Mouse (Mus musculus) stomach, embryonic 14.5 days (tissue): ENCODE measurements around the gene 1700020A23Rik. TPM values are rescaled to one million over a fixed set of nuclear protein-coding genes. Genes with fewer than 3 reads are reported as not detected.
A peak's percentile ranks its signal among the peaks of the same experiment; 100 is the strongest.

Experiments
- ATAC-seq: fragments of 200-750 bp; cut with Nextera tagmentation; 2 replicates; pipeline ENCODE4 v1.8.0; 2017; ENCODE audit warnings: low read depth, moderate TSS enrichment; ENCODE audit not compliant: insufficient number of reproducible peaks, insufficient read depth, low FRiP score
- H3K27ac ChIP-seq: fragments of 300-500 bp; sonication (generic); 2 replicates; pipeline ENCODE4 v1.5.1; 2014; ENCODE audit warnings: mild to moderate bottlenecking, low read length, moderate library complexity, mixed read lengths
- H3K27me3 ChIP-seq: fragments of 300-500 bp; sonication (generic); 2 replicates; pipeline ENCODE4 v1.6.1; 2014; ENCODE audit warnings: low read length, control low read depth, mixed read lengths; ENCODE audit not compliant: control insufficient read depth, insufficient read depth
- H3K36me3 ChIP-seq: fragments of 300-500 bp; sonication (generic); 2 replicates; pipeline ENCODE4 v1.6.1; 2014; ENCODE audit warnings: mild to moderate bottlenecking, control low read depth, low read length, moderate library complexity, mixed read lengths; ENCODE audit not compliant: control insufficient read depth, insufficient read depth
- H3K4me1 ChIP-seq: fragments of 300-500 bp; sonication (generic); 2 replicates; pipeline ENCODE4 v1.6.1; 2014; ENCODE audit warnings: low read length, control low read depth, mixed read lengths; ENCODE audit not compliant: control insufficient read depth, insufficient read depth
- H3K4me2 ChIP-seq: fragments of 300-500 bp; sonication (generic); replicated peaks from 2 replicates; pipeline ENCODE4 v1.6.1; 2014; ENCODE audit warnings: low read depth, low read length, control low read depth
- H3K4me3 ChIP-seq: fragments of 300-500 bp; sonication (generic); 2 replicates; pipeline ENCODE4 v1.5.1; 2014; ENCODE audit warnings: low read depth, low read length, control low read depth
- H3K9ac ChIP-seq: fragments of 300-500 bp; sonication (generic); replicated peaks from 2 replicates; pipeline ENCODE4 v1.6.1; 2014; ENCODE audit warnings: low read depth, mild to moderate bottlenecking, control low read depth, low read length, moderate library complexity, mixed read lengths
- H3K9me3 ChIP-seq: fragments of 300-500 bp; sonication (generic); 2 replicates; pipeline ENCODE4 v1.6.1; 2016; ENCODE audit warnings: low read depth, low read length, control low read depth; ENCODE audit not compliant: control insufficient read depth
- WGBS: fragments of 180-500 bp; shearing (Covaris S2); extraction: QIAGEN DNeasy Blood & Tissue Kit; methylation state at CpG from one replicate; pipeline ENCODE4 v1.1.7; 2014; 5-methylcytosine and 5-hydroxymethylcytosine counted together
- polyA plus RNA-seq: library from polyadenylated mRNA; unstranded; fragments of >200 nt; fragmentation: Nextera tagmentation; extraction: Ambion mirVana; gene quantifications from 2 replicates; pipeline ENCODE4 v1.2.1, GENCODE M21; 2014

Gene 1700020A23Rik
- polyA plus RNA-seq, 1 experiment from 2014 or later = not detected

- H3K27ac ChIP-seq = no peak overlapping the region
- 97% methylated on average over 1 of the region's 1 CpGs for WGBS
These were observed 31.7 kb downstream of the 1700020A23Rik start for GRCm38 (mm10) chr2:130436769-130437168.

DNA sequence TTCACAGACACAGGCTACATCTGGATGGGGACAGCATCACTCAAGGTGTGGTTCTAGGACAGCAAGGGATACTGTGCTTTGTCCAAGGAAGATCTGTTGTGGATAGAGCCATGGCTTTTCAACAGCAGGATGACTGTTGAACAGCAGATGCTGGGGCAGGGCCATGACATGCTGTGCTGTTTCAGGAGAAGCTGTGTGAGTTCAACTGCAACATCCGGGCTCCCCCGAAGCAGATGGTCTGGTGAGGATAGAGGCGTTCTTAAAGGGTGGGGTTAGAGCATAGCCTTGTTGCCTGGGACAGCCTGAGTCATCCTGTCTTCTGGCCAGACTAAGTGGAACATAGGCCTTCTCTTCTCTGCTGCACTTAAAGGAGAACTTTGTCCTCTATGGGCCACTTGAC is 33.8 kb downstream of the 1700020A23Rik start:
- no peak overlapping the region for H3K4me3 ChIP-seq
- no peak overlapping the region for H3K9ac ChIP-seq
- ATAC-seq = no peak
- 92% methylated on average over 3 of the region's 3 CpGs for WGBS
- no peak overlapping the region for H3K4me2 ChIP-seq
- no peak overlapping the region for H3K27ac ChIP-seq
- no peaks in the 10 kb centered on the region for H3K4me1 ChIP-seq
- peaks cover 59% of the 10 kb centered on the region for H3K36me3 ChIP-seq
- no peaks in the 10 kb centered on the region for H3K9me3 ChIP-seq
- no peaks in the 10 kb centered on the region for H3K27me3 ChIP-seq

More at GRCm38 (mm10) chr2:130436769-130437168, 31.7 kb downstream of the 1700020A23Rik start:
- H3K4me2 ChIP-seq = no peak overlapping the region
- peaks cover 42% of the 10 kb centered on the region for H3K36me3 ChIP-seq
- H3K27me3 ChIP-seq = no peaks in the 10 kb centered on the region
- no peaks in the 10 kb centered on the region for H3K9me3 ChIP-seq
- ATAC-seq = no peak
- H3K9ac ChIP-seq = no peak overlapping the region
- H3K4me1 ChIP-seq = no peaks in the 10 kb centered on the region
- no peak overlapping the region for H3K4me3 ChIP-seq

DNA sequence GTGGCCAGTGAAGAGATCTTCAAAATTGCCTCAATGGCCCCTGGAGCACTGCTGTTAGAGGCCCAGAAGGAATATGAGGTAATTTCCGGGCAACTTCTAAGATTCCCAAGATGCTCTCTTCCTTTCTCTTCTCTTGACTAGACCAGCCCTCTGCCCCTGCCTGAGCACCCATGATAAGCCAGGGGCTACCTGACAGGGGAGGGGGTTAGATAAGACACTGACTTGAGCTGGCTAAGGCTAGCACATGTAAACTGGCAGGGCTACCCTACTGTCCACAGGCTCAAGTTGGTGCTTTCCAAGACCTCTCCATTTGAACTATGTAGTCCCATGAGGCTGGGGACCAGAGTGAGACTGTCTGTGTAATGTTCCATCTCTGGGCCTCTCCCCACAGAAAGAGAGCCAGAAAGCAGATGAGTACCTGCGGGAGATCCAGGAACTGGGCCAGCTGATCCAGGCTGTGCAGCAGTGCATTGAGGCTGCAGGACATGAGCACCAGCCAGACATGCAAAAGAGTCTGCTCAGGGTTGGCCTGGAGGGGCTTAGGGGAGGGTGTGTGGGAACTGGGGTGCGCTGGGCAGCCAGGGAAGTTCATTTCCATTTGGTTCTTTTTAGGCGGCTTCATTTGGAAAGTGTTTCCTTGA is 34.9 kb downstream of the 1700020A23Rik start:
- no peak overlapping the region for H3K27ac ChIP-seq
- H3K36me3 ChIP-seq = peaks cover 65% of the 10 kb centered on the region
- ATAC-seq = no peak
- no peak overlapping the region for H3K4me3 ChIP-seq
- no peaks in the 10 kb centered on the region for H3K9me3 ChIP-seq
- H3K27me3 ChIP-seq = no peaks in the 10 kb centered on the region
- WGBS = 91% methylated on average over 4 of the region's 4 CpGs
- H3K9ac ChIP-seq = no peak overlapping the region
- no peaks in the 10 kb centered on the region for H3K4me1 ChIP-seq
- no peak overlapping the region for H3K4me2 ChIP-seq

DNA sequence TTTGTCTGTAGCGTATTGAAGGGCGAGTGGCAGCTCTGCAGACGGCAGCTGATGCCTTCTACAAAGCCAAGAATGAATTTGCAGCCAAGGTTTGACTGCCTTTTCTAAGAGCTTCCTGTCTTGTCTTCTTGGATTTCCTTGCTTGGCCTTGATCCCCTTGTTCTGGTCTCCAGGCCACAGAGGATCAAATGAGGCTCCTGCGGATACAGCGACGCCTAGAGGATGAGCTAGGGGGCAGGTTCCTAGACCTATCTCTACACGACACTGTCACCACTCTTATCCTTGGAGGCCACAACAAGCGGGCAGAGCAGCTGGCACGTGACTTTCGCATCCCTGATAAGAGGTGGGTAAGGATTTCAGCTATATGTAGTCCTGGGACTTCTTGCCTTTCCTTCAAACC is 37.1 kb downstream of the 1700020A23Rik start:
- Histone ChIP-seq H3K4me2 (no peak overlapping the region), H3K36me3 (peaks cover 61% of the 10 kb centered on the region), H3K4me3 (no peak overlapping the region), H3K27me3 (no peaks in the 10 kb centered on the region), H3K4me1 (no peaks in the 10 kb centered on the region), H3K27ac (no peak overlapping the region), H3K9ac (no peak overlapping the region), H3K9me3 (no peaks in the 10 kb centered on the region)
- WGBS = 87% methylated on average over 10 of the region's 10 CpGs
- no peak for ATAC-seq

GRCm38 (mm10) chr2:130448449-130448848 is 43.4 kb downstream of the 1700020A23Rik start:
- H3K27ac ChIP-seq = no peak overlapping the region
- ATAC-seq = no peak
- H3K4me2 ChIP-seq = no peak overlapping the region
- no peaks in the 10 kb centered on the region for H3K27me3 ChIP-seq
- H3K36me3 ChIP-seq = peaks cover 9% of the 10 kb centered on the region
- H3K9me3 ChIP-seq = no peaks in the 10 kb centered on the region
- H3K4me3 ChIP-seq = no peak overlapping the region
- peaks cover 17% of the 10 kb centered on the region; the same call in 1 of the 2 replicates for H3K4me1 ChIP-seq
- no peak overlapping the region for H3K9ac ChIP-seq

DNA sequence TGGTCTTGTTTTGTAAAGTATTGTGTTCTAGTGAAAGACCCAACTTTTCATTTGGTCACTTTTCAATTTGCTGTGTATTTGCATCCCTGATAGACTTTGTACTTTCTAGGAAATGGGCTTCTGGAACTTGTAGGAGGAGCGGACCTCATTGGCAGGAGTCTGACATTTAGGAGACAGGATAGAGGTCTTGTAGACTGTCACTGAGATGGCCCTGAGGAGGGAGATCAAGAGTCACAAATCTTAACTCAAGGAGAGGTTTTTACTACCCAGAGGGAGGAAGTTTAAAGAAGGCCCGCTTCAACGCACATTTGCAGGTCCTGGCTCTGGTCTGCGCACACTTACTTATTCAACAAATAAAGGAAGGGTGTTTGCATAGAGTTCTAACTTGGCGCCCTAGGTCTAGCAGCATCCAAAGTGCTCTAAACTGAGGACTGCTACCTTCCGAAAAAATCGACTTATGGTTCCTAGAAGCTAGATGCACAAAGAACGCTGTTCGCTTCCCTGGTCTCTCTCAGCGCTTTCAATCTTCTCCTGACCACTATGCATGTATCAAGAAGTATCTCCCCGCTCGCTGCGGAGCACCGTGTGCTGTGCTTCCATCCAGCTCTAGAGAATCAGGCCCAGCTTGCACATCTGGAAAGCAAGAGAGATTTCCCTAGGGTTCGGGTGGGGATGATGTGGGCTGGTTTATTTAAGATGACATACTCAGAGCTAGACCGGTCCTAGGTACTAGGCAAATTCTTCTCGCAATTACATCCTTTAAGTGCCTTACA is 44.1 kb downstream of the 1700020A23Rik start:
- peaks cover 17% of the 10 kb centered on the region; the same call in 1 of the 2 replicates for H3K4me1 ChIP-seq
- no peaks in the 10 kb centered on the region for H3K9me3 ChIP-seq
- 8% methylated on average over 17 of the region's 17 CpGs for WGBS
- no peak overlapping the region for H3K27ac ChIP-seq
- ATAC-seq = no peak
- H3K4me3 ChIP-seq = peak overlapping the region; percentile 82
- H3K36me3 ChIP-seq = 0 out of 2 replicates have a peak, but pooled peaks cover 3% of the 10 kb centered on the region
- H3K9ac ChIP-seq = peak overlapping the region; percentile 69; the same call in 1 of the 2 replicates
- no peaks in the 10 kb centered on the region for H3K27me3 ChIP-seq
- H3K4me2 ChIP-seq = peak overlapping the region; percentile 61

- Histone ChIP-seq H3K9ac (peak within 1 kb of the TSS; percentile 69), H3K4me2 (peak within 1 kb of the TSS; percentile 61), H3K27ac (peak within 1 kb of the TSS; percentile 75), H3K4me1 (peaks cover 18% of the 10 kb centered on the region; the same call in 1 of the 2 replicates), H3K9me3 (no peaks in the 10 kb centered on the region), H3K27me3 (no peaks in the 10 kb centered on the region), H3K4me3 (peak within 1 kb of the TSS; percentile 82), H3K36me3 (no peaks in the 10 kb centered on the region)
- ATAC-seq = peak; percentile 96
- WGBS = under 1% methylated on average over 45 of the region's 50 CpGs
These were observed 44.9 kb downstream of the 1700020A23Rik start, which contains the start of gene Ptpra for GRCm38 (mm10) chr2:130449794-130450433. TSS of gene Ptpra (plus strand) at chr2:130450278.

DNA sequence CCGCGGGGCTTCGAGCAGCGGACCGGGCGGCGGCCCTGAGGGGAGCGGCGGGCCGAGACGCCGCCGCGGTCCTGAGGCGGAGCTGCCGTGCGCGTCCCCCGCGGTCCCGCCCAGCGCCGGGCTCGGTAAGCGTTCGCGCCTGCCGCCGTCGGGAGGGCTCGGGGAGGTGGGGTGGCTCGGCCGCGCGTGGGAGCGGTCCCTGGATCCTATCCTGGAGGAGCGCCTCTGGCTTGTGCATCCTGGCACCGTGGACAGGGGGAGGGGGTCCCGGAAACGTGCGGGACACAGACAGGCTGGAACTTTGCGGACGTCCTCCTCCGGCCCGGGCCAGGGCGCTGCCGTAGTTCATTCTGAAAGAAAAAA is 45.4 kb downstream of the 1700020A23Rik start:
- Histone ChIP-seq H3K36me3 (no peaks in the 10 kb centered on the region), H3K4me2 (peak overlapping the region; percentile 61), H3K4me3 (peak overlapping the region; percentile 82), H3K4me1 (peaks cover 19% of the 10 kb centered on the region; the same call in 1 of the 2 replicates), H3K27me3 (no peaks in the 10 kb centered on the region), H3K9ac (peak overlapping the region; percentile 69), H3K27ac (peak overlapping the region; percentile 75), H3K9me3 (no peaks in the 10 kb centered on the region)
- whole genome bisulfite sequencing = under 1% methylated on average over 44 of the region's 47 CpGs
- peak; percentile 85 for ATAC-seq
